In the genomic region with DNA sequence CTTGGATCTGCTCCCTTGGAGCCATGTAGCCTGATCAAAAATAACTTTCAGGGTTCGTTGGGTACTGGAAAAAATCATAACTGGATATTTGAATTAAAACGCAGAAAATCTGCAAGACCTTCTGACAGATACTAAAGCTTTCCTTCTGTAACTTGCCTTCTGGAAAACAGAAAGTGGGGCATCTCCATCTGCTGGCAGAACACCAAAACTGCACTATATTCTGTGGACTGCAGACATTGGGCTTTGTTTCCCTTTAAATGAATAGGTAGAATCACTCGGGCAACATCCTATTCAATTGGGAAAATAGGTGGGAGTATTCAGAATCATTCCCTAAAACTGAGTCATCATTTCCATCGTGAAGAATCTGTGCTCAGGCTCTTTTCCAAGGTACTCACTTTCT, we compare ENCODE assay signal across 10 mouse cellular contexts.
DNase-seq lines count a peak whose midpoint lies in the region; ATAC-seq lines count a peak whose summit lies in the region.
"Had no signal": no experiment of that assay in that cellular context is flagged by ENCODE, and none has a peak within 500 bp of the region (broad histone marks: within the 10 kb centered on the region; RNA-seq: fewer than 3 reads in every experiment).

No protein-coding gene starts in this region.

- 20% methylated on average over 4 of the region's 4 CpGs for WGBS in neural tube, embryonic 15.5 days

- ATAC-seq in cerebellum, adult (ENCODE audit: insufficient number of reproducible peaks, low FRiP score, low TSS enrichment), result no peak
- peak; percentile 65; the same call in 1 of the 2 replicates for ATAC-seq in neural tube, embryonic 15.5 days (ENCODE audit: low FRiP score)
- peak; percentile 87 for ATAC-seq in frontal cortex, adult (ENCODE audit: low TSS enrichment)
- no peak for ATAC-seq in inflammation-experienced regulatory T-cells, adult 6 months

- no peaks in the 10 kb centered on the region for H3K4me1 ChIP-seq in neural tube, embryonic 15.5 days
- H3K4me1 ChIP-seq: limb, embryonic 13.5 days had no signal

- H3K27me3 ChIP-seq in neural tube, embryonic 15.5 days (replicated peaks), result no peaks in the 10 kb centered on the region
- H3K27me3 ChIP-seq: limb, embryonic 13.5 days had no signal

- no peak overlapping the region for H3K4me2 ChIP-seq in neural tube, embryonic 15.5 days
- H3K4me2 ChIP-seq: limb, embryonic 13.5 days had no signal

- H3K9ac ChIP-seq in neural tube, embryonic 15.5 days (replicated peaks), result no peak overlapping the region
- H3K9ac ChIP-seq: limb, embryonic 13.5 days had no signal

- peak; percentile 3 for DNase-seq in cerebellum, adult 11 months
- no peak for DNase-seq in neural tube, embryonic 10.5 days (ENCODE audit: extremely low spot score, low spot score)
- DNase-seq in left cerebral cortex, postnatal 25 days (ENCODE audit: low spot score in 2 of 2), result peak; percentile 38 to 54
- DNase-seq in telencephalon, adult 2 months (ENCODE audit: low read depth, low spot score), result peak; percentile 18

- H3K27ac ChIP-seq in neural tube, embryonic 15.5 days (replicated peaks), result no peak overlapping the region
- H3K27ac ChIP-seq: limb, embryonic 13.5 days had no signal

- no peaks in the 10 kb centered on the region for H3K9me3 ChIP-seq in neural tube, embryonic 15.5 days (replicated peaks)
- H3K9me3 ChIP-seq: limb, embryonic 13.5 days had no signal

- no peaks in the 10 kb centered on the region for H3K36me3 ChIP-seq in neural tube, embryonic 15.5 days
- H3K36me3 ChIP-seq: limb, embryonic 13.5 days had no signal

- intact Hi-C loops in left cerebral cortex, postnatal 25 days (cut with DNase I), result loop anchor here (5.0 to 10.0 kb wide), 2 partner anchors 796 to 1209 kb away; partner anchors contain the start of gene Aff2

- H3K4me3 ChIP-seq in neural tube, embryonic 15.5 days (replicated peaks), result no peak overlapping the region
- H3K4me3 ChIP-seq: erythroblast, embryonic 14.5 days; limb, embryonic 13.5 days had no signal

Comparison
In these comparisons a context has a peak if more than half of its experiments do, and no peak if none do; other contexts are left out.
1. ATAC-seq: peak in neural tube, embryonic 15.5 days (single experiment) and frontal cortex, adult (single experiment); none in cerebellum, adult (single experiment) and inflammation-experienced regulatory T-cells, adult 6 months (single experiment).